Mouse (Mus musculus): Measurements from ENCODE around the gene Zswim8.

Gene Zswim8

DNA sequence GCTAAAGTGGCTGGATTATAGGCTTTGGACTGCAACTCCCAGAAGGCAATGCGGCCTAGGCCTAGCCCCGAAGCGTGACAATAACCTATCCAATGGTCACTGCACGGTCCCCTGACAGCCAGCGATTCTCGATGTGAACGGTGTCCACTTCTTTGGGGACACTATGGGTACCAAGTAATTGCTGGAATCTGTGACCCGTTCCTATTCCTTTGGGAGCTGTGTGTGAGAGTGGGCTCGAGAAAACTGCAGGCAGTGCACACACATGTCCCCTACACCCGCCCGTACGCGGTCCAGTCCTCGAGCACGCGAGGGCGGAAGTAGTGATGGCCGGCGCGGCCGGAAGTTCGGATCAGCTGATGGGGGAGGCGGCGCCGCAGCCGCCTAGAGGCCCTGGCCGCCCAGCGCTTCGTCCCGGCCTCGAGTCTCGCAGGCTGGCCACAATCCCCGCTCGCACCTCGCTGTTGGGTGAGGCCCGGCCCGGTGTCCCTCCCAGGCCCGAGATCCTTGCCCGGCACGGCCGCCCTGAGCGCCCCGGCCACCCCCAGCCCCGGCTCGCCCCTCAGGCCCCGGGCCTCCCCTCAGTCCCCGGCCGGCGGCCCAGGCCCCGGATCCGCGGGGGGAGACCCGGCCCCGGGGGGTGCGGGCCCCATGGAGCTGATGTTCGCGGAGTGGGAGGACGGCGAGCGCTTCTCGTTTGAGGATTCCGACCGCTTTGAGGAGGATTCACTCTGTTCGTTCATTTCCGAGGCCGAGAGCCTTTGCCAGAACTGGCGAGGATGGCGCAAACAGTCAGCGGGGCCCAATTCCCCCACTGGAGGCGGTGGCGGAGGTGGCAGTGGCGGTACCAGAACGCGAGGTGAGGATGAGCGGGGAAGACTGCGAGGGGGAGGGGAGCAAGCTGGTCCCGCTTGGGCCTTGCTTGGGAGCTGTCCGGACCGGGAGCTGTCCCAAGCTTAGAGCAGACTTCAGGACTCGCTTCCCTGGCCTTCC is at the start of gene Zswim8:
Gene Zswim8, plus strand, starts transcription at position 352 of the 990 bp plus-strand sequence.
- peak; percentile 90 to 91 for DNase-seq

DNA sequence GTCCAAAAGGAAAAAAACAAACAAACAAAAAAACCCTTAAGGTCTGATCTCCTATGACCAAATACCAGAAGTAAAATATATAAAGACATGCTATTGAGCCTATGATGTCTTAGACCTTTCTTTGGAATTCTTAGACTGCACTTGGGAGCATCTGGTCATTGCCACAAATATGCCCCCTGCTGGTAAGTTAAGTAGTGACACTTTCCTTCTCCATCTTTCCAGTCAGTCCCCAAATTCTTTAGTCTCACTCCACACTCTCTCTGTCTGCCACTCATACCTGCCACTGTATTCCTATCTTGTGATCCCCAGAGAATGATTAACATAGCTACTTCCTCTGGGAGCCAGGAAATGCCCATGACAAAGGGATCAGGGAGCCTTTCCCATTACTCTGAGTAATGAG is 49.0 kb upstream of the Zswim8 start:
- peak in 1 of 2 experiments; percentile 51 for DNase-seq

DNA sequence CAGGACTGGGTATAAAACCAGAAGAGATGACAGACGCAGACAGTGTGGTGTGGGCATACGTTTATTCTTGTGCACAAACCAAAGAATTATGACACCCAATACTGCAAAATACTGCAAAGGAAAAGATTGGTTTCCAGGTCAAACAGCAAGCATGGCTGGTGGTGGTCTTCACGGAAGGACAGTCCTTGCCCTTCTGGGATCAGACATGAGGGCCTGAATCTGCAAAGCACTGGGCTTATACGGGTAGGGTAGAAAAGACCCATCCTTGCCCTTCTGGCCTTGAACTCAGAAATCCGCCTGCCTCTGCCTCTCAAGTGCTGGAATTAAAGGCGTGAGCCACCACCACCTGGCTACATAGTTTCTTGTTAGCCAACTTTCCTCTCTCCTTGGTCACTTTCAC is 48.5 kb upstream of the Zswim8 start:
- no peak for DNase-seq

GRCm38 (mm10) chr14:20659687-20660086 is 47.7 kb upstream of the Zswim8 start:
- DNase-seq: no peak

DNA sequence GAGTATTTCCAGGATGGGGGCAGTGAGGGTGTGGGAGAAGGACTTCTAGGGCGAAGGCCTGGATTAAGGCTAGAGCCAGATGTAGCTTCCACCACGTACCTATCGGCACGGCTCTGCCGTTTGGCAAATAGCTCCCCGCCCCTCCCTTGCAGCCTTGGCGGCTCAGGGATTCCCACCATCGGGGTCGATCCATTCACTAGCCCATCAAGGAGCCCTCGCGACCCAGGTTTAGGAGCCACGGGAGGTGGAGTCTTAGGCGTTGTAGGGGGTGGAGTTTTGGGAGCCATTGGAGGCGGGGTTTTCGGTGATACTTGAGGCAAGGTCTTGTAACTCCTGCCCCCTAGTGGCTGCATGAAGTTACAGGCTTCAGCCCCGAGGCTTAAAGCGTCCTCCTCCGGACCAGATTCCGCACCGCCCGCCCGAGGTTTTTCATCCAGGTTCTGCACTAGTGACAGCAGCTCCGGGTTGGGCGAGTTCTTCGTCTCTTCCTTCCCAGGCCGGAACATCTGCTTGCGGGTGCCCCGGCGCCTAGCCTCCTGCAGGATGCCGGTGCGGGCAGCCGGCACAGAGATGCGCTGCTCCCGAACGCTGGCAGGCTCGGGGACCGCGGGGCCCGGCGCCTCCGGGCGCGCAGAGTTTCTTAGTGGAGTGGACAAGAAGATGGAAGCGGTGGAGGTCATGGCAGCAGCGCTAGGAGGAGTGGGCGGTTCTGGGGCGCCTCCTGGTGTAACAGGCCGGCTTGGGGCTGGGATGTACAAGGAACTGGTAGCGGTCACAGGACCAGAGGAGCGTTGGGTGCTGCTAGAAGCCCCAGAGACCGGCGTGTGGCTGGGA is 46.3 kb upstream of the Zswim8 start:
- DNase-seq: peak; percentile 93 to 96

GRCm38 (mm10) chr14:20661661-20662331 is 45.6 kb upstream of the Zswim8 start:
- no peak for DNase-seq

DNA sequence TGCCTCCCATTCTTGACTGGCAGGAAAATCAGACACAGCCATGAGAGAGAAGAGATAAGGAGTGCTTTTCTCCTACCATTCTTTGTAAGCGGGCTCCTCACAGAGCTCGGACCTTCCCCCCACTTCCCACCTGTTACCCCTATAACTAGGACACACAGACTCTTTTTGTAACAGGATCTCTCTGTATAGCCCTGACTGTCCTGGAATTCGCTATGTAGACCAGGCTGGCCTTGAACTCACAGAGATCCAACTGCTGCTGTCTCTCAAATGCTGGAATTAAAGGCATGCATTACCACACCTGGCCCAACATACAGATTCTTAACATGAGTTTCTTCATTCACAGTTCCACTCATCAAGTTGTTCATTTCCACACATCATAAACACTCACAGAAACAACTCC is 44.6 kb upstream of the Zswim8 start:
- DNase-seq: no peak

DNA sequence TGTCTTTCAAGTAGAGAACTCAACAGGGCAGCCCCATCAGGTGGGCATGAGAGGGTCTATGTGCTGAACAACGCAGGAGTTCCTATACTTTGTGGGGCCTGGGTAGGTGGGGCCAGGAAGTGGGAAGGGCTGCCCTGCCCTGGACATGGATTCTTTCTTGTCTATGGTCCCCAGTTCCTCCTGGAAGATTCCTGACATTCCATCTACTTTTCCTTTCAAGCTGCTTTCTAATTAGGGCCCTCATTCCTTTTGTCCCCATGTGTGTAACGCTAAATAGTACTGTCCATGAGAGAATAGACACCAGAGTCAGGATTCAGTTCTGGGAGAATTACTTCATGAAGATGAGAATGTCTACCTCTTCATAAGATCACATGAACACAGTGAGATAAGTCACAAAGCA is 43.8 kb upstream of the Zswim8 start:
- DNase-seq: no peak

- DNase-seq: no peak
These were observed 42.9 kb upstream of the Zswim8 start for GRCm38 (mm10) chr14:20664436-20664835.

GRCm38 (mm10) chr14:20667469-20667868 is 39.9 kb upstream of the Zswim8 start:
- DNase-seq: no peak

DNA sequence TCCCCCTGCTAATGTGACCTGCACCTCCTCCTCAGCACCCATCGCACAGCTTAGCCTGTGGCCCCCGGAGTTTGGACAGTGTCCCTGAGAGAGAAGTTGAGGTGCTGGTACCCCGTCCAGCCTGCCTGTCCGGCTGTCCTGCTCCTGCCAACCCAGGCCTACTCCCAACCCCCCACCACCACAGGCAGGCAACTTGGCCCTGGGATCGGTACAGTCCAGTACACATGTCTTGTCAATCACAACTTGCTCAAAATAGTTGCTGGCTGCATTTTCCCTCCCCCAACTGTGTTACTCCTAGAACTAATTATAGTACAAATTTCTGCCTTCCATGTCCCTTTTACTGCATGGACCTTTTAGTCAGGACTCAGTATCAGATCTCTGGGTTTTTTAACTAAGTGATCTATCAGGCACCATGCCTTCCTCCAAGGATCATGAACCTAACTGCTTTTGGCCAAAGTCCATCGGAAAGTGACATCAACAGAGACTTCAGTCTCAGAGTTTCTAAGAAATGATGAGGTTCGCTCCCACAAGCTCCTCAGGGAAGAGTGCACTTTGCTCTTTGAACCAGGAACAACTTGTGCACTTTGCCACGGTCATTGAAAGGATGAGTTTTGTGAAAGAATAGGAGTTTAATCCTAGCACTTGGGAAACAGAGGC is 39.1 kb upstream of the Zswim8 start, which contains the start of gene Synpo2l:
Gene Synpo2l, minus strand, starts transcription at position 201 of the 657 bp plus-strand sequence.
- no peak for DNase-seq

DNA sequence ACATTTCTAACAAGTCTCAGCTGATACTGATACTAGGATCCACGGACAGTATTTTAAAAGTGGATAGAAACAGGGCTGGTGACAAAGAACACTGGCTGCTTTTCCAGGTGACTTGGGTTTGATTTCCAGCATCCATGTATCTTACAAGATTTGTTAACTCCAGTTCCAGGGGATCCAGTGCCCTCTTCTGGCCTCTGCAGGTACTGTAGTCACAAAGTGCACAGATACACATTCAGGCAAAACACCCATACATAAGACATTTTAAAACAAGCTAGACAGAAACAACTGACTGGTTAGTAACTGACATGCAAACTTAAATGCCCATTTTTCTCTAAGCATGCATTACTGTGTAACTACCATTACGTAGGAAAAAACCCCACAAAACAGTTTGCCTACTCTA is 34.4 kb upstream of the Zswim8 start:
- DNase-seq: no peak

- DNase-seq: no peak
These were observed 33.7 kb upstream of the Zswim8 start for GRCm38 (mm10) chr14:20673735-20674063.

DNA sequence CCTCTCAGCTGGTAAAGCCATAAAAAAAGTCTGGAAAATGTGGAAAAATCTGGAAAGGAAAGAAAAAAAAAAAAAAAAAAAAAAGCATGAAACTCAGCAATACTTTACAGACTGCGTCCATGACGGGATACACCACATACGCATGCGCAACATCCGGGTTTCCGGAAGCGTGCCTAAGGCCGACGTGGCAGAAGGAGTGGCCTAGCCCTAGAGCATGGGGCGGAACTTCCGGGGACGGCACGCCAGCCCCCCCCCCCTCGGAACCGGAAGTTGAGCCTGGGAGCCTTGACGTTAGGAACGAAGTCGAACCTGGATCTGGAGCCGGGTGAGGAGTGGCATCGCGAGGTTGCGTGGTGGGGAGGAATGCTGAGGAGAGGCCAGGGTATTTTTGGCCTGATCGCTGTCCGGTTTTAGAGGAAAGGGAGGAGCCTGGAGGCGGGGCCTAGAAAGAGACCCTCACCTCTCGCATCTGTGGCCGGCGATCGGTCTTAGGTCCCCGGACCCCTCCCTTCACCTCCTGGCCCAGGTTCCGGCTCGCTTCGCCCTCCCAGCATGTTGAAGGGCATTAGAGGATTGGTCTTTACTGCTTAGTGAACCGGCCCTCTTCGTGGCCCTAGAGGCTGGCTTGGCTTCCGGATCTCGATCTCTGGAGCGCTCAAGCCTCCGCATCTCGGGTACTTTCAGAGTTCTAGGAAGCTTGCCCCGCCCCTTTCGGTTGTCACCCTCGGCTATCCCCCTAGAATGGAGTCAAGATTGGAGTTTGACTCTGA is 33.1 kb upstream of the Zswim8 start, which contains the start of gene Sec24c:
Gene Sec24c, plus strand, starts transcription at position 245 of the 770 bp plus-strand sequence.
- peak; percentile 97 to 98 for DNase-seq

DNA sequence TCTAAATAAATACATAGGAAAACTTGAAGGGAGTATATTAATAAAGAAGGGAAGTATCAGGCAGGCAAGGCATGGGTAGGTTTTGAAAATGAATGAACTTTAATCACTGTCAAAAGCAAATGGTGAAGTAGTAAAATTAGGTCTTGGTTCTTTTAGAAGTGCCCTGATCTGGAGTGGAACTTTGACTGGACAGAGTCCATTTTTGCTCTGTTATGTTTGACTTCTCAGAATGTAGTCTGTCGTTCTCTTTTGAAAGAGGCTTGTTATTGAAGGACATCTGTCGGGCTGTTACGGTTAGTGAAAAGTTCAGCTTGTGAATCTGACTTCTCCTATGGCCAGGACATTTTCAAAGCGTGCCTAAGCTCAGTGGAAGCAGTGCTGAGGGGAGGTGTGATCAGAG is 29.4 kb upstream of the Zswim8 start:
- no peak for DNase-seq

DNA sequence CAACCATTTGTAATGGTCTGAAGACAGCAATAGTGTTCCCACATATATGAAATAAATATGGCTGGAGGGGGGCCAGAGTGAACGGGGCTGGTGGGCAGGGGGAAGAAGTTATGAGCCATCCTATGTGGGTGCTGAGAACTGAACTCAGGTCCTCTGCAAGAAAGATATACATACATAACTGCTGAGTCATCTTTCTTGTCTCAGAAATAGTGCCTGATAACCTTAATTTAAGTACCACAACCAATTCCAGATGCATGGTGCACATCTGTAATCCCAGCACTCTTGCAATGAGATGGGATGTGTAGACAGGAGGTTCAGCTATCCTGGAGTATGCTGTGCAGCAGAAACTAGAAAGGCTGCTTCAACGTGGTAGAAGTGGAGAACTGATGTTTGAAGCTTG is 25.6 kb upstream of the Zswim8 start:
- DNase-seq: no peak

GRCm38 (mm10) chr14:20682498-20682897 is 24.9 kb upstream of the Zswim8 start:
- DNase-seq: peak in 1 of 2 experiments; percentile 26

GRCm38 (mm10) chr14:20686576-20686975 is 20.8 kb upstream of the Zswim8 start:
- no peak for DNase-seq

DNA sequence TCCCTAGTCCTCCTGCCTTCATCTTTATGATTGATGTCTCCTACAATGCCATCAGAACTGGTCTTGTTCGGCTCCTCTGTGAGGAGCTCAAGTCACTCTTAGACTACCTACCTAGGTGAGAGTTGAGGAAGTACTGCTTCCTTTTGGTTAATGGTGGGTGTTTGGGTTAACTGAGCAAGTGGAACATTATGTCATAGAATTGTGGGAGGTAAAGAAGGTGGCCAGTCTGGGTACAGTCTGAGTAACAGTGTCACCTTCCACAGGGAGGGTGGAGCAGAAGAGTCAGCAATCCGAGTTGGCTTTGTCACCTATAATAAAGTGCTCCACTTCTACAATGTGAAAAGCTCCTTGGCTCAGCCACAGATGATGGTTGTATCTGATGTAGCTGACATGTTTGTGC is 18.3 kb upstream of the Zswim8 start:
- DNase-seq: no peak

- no peak for DNase-seq
These were observed 15.6 kb upstream of the Zswim8 start for GRCm38 (mm10) chr14:20691772-20692171.

GRCm38 (mm10) chr14:20693589-20694101 is 13.7 kb upstream of the Zswim8 start:
- no peak for DNase-seq
